Mouse (Mus musculus): ENCODE results near the gene Srsf11.

Gene Srsf11

DNA sequence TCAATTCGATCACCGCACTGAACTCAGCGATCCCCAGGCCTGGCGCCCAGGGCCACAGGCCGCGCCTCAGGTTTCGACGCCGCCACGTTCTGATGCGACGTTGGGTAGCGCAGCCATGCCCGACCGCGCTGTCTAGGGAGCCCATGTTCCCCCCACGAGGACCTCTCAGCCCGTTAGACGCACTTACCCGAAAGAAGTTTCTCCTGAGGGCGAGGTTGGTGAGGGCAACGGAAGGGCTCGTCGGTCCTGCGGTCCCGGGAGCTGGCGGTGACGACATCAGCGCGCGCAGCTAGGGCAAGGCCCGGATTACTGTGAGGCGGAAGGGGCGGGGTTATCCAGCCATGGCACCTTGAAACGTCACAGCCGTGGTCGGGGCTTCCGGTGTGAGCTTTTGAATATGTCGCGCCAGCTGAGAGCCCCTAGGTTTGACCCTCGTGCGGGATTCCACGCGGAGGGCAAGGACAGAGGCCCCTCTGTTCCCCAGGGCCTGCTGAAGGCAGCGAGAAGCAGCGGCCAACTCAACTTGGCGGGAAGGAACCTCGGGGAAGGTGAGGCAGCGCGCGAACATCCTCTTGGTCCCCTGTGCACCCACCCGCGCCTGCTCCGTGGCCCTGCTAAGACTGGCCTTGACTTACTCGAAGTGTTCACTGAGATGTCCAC, at the start of gene Srsf11, which contains the start of gene Lrrc40:
Gene Srsf11 (minus strand): TSS at position 311 of the 660 bp plus-strand sequence.
Gene Lrrc40 (plus strand): TSS at position 334 of the 660 bp plus-strand sequence.
- DNase-seq: peak; percentile 93

DNA sequence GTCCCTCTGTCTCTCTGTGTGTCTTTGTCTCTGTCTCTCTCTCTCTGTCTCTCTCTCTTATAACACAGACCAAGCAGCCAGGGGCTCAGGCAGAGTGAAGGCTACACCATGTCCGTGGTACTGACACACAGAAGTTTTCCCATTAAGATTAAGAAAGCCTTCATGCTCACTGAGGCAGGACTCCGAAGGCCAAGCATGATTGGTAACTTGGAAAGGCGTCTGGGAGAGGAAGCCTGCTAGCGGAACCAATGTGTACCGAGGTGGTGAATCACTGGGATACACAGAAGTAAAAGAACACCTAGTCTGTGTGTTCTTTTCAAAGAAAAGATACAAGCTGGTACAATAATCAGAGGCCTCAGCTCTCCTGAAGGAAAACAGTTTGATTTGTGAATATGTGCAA, 41.4 kb upstream of the Srsf11 start:
- DNase-seq: no peak

DNA sequence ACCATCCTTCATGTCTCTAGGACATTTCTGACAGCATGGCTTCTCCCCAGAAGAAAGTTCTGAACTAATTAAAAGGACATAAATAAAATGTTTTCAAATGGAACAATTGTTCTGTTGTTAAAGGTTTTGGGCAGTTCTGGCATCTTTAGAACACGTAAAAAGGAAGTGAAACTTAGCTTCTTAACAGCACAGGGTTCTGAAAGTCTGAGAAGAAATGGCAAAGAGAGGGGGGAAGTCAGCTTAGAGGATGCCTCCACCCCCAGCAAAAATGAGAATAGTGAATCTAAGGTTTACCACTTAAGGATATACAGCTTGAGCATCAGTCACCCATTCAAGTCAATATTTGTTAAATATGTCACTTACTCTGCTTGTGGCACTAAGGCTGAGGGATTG, 40.9 kb upstream of the Srsf11 start:
- DNase-seq: no peak

- DNase-seq: no peak
Measured at GRCm38 (mm10) chr3:158076685-158077379, 40.4 kb upstream of the Srsf11 start.

DNA sequence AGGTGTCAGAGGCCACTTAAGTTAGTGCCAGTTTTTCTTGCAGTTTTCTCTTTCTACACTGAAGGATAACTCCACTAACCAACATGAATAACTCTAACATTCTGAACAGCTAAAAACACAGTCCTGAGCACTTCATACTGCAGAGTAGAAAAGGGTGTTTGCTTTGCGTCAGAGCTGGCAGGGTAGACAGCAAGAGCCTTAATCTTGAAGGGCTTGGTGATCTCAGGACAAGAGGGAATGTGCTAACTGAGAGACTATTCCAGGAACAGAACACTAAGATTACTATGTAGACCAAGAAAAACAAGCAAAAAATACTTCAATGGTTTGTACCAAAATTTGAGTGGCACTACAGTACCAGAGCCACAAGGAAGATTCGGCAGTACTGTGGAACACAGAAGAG, 38.6 kb upstream of the Srsf11 start:
- no peak for DNase-seq

GRCm38 (mm10) chr3:158068613-158069263, 32.3 kb upstream of the Srsf11 start:
- no peak for DNase-seq

DNA sequence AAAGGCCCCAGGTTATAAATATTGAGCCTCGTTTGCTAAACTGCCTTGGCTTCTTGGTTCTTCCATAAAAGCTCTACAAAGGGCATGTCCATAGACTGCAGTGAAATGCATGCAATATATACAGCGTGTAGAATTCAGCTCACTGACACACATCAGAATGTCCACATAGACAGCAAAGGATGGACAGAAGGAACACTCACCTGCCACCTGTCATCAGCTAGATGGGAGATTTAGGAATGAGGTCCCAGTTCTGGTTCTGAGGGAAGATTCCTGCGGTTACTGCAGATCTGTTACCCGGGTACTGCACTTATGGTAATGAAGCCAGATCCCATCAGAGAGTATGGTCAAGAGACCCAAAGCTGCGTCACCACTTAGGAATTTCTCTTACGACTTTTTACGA, 31.5 kb upstream of the Srsf11 start:
- no peak for DNase-seq

- no peak for DNase-seq
Measured at GRCm38 (mm10) chr3:158065256-158065655, 28.8 kb upstream of the Srsf11 start.

DNA sequence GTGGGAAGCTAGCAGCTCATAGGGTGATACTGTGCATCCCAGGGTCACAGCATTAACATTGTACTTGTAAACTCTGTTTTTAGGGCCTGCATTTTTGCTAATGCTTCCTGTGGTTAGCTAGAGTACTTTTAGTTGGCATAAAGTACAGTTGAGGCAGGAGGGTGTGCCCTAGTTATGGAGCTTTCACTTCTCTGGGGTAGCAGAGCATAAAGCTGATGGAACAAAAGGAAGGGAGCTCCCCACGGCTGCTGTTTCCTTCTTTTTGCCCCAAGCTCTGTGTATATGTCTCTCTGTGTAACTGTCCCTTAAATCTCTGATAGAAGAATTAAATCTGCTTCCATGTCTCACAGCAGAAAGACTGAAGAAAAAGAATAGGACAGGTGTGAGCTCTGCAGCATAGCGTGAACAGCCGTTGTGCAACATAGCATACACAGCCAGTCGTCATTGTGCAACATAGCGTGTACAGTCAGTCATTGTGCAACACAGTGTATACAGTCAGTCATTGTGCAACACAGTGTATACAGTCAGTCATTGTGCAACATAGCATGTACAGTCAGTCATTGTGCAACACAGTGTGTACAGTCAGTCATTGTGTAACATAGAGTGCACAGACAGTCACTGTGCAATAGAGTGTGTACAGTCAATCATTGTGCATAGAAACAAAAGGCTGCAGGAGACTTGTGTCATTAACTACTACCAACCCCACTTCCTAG, 25.5 kb upstream of the Srsf11 start:
- DNase-seq: no peak

GRCm38 (mm10) chr3:158060621-158061291, 24.3 kb upstream of the Srsf11 start:
- DNase-seq: no peak

DNA sequence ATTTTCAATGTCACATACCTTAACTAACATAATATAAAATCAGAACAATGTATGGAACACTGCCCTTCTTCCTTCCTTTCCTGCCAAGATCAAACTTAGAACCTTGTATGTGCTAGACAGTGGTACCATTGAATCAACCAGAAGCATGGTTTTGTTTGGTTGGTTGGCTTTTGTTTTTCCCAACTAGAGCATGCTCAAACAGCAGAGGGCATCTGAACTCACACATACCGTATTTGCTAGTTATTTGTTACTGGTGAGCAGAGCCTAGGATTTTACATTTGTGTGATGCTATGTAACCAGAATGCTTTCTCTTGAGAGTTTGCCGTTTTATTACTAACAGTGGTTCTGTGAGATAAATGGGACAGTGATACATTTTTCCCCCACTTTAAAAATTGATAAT, 13.1 kb upstream of the Srsf11 start:
- no peak for DNase-seq

- DNase-seq: no peak
Measured at GRCm38 (mm10) chr3:158040755-158041154, 4.3 kb upstream of the Srsf11 start.

DNA sequence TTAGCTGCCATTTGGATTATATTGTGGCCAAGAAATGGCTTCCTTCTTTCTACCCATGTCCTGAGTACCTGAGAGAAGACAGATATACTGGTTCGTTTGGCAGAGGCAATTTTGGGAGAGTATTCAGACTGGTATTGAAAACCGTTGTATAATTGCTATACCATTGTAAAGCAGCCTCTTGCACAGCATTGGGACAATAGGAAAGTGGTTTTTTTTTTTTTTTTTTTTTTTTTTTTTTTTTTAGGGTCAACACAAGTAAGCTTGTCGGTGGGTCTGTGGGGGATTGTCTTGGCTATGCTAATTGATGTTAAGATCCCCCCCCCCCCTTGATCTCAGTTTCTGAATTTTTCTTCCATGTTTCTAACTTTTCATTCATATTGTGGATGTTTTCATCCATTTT, 1.7 kb upstream of the Srsf11 start:
- DNase-seq: no peak

DNA sequence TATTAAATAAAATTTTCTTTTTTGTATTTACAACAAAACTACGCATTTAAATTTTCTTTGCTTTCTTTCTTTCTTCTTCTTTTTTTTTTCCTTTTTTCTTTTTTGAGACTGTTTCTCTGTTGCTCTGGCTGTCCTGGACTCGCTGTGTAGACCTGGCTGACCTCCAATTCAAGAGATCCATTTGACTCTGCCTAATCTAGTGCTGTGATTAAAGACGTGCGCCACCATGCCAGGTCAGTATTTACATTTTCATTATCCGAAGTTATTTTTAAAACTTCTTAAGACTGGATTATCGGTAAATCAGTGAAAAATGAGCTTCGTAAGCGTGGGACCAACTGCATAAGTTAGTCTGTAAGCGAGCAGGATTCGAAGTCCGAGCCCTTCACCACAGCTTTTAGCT, 573 bp downstream of the Srsf11 start:
- DNase-seq: no peak

DNA sequence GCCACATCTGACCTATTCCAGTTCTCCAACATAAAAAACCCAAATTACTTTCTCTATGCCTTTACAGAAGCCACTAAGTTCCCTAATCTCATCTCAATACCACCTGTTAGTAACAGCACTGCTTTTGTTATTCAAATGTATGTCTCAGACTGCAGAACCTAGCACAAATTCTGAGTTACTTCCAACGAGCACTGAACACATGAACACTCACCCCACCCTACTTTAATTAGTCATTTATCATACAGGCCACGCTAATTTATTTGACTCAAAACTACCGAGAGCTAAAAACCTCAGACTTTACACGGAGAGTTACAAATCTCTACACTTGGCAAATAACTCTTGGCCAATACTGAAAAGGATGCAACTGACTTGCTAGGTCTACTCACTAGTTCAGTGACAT, 4.3 kb downstream of the Srsf11 start:
- DNase-seq: no peak

DNA sequence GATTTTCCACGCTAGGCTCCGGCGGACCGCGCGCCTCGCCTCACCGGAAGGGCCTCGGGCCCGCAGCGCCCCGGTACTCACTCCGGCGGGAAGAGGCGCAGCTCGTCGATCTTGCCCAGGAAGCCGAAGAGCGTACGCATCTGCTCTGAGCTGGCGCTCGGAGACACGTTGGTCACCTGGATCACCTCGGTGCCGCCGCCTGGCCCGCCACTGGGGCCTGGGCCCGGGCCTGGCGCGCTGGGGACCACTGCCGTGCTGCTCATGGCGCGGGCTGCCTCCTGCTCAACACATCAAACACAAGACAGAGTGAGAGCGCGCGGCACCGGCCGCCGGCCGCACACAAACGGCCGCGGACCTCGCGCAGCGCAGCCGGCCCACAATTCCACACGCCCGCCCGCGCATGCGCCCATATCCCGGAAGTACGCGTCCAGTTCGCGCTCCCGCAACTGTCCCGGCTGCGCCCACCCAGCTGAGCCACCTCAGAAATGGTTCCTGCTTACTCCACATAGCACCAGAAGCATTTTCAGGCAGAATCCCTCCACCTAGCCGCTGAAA, 5.0 kb downstream of the Srsf11 start:
- peak; percentile 80 for DNase-seq

DNA sequence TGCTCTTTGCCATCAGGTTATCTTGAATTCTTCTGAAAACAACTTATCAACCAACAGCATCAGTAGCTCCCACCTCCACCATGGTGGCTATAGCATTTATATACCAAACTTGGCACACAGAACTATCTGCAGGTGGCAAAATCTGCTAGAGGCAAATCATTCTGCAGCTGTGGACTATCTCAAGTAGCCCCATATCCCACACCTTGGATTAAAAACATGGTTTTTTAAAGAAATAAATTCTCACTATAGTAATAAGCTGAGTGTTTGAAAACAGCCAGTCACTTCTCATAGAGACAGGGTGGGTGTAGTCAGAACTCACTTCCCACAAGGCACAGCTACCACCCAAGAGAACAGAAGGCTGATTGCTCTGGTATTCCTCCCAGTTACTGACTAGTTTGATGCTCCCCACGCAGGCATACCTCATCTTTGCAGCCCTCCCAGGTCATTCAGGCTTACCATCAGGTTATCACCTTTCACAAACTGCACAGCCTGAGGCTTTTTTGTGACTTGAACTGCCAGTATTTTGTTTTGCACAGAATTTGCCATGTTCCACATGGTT, 26.6 kb downstream of the Srsf11 start:
- no peak for DNase-seq

DNA sequence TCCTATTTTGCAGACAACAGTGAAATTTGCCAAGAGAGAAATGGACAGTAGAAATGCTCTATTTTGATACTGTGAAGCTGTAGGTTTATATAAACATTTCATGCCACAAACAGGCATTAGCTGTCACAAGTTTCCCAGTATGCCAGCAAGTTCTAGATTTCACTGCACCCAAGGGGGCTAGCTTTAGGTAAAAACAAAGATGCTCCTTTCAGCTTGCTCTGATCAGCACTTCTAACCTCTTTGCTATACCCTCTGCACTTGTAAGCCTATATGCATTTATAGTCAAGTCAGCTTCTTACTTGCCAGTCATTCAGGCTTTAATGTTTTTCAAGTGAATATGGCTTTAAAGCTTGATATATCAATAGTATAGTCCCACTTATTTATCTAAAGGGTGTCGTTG, 27.8 kb downstream of the Srsf11 start:
- DNase-seq: no peak

DNA sequence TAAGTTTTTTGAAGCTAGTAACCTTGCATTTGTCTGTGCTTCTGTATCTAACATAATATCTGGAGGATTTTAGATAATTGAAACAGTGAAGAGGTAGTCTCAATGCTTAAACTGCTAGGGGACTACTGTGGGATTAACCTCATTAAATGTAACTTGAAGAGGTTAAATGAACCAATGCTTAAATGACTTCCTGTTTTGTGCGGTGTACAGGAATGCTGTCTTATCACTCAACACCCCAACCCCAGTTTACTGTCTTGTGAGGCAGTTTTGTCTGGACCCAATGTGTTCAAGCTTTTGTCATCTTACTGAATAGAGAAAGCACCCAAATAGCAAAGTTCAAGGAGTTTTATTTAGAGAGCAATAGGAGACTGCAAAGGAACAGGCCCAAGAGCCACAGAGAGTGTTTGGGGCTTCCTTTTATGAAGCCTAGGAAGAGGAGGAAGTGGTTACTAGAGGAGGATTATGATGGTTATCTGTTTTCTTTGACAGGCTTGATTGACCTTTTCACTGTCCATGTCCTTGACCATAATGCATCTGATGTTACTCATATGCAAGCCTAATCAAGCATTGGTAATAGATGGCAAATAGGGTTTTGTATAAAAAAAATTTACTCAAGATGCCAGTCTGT, 37.6 kb downstream of the Srsf11 start:
- no peak for DNase-seq

GRCm38 (mm10) chr3:157995726-157996125, 40.7 kb downstream of the Srsf11 start:
- no peak for DNase-seq

DNA sequence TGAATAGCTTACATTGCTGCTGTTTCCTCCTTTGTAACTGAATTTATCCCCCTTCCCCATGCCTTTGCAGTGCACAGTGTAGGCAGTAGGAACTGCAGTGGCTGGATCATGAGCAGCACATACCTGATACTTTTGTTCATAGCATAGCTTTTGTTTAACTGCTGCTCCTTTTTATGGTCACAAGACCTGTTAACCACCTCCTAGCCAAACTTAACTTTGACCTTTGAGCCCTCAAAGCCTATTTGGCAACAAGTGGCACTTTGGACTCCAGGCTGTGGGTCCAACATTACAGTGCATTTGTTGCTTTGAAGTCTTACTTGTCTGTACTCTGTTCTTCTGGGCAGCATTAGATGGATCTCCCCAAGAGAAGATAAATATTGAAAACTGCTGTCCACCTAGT, 43.1 kb downstream of the Srsf11 start:
- DNase-seq: no peak

DNA sequence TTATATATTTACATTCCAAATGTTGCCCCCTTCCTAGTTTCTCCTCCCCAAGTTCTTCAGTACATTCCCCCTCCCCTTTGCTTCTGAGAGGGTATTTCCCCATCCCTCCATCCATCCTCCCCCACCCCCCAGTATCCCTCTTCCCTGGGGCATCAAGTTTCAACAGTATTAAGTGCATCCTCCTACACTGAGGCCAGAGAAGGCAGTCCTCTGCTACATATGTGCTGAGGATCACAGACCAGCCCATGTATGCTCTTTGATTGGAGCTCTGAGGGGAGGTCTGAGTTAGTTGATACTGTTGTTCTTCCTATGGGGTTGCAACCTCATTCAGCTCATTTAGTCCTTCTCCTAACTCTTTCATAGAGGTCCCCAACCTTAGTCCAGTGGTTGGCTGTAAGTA, 56.8 kb downstream of the Srsf11 start:
- no peak for DNase-seq

Data from cerebellum, adult 11 months (tissue).